Mouse (Mus musculus) limb, embryonic 11.5 days (tissue): ENCODE measurements around the gene Zfpm1. TPM values are rescaled to one million over a fixed set of nuclear protein-coding genes. Genes with fewer than 3 reads are reported as not detected.

Source experiments
- ATAC-seq: fragments of 200-750 bp; cut with Nextera tagmentation; 2 replicates; pipeline ENCODE4 v1.8.0; 2017; ENCODE audit warnings: low read depth; ENCODE audit not compliant: insufficient number of reproducible peaks, low FRiP score, low TSS enrichment
- DNase-seq: peaks from one replicate; pipeline ENCODE4 v3.0.0-alpha.2; 2015; ENCODE audit warnings: low spot score
- H3K27ac ChIP-seq: fragments of 300-500 bp; sonication (generic); replicated peaks from 2 replicates; pipeline ENCODE4 v1.5.1; 2014; ENCODE audit warnings: low read depth, mild to moderate bottlenecking, low read length
- H3K27me3 ChIP-seq: fragments of 300-500 bp; sonication (generic); 2 replicates; pipeline ENCODE4 v1.6.1; 2014; ENCODE audit warnings: mild to moderate bottlenecking, low read length, mixed read lengths; ENCODE audit not compliant: control insufficient read depth, insufficient read depth
- H3K36me3 ChIP-seq: fragments of 300-500 bp; sonication (generic); 2 replicates; pipeline ENCODE4 v1.6.1; 2014; ENCODE audit warnings: mild to moderate bottlenecking, low read length, moderate library complexity, mixed read lengths; ENCODE audit not compliant: control insufficient read depth, insufficient read depth
- H3K4me1 ChIP-seq: fragments of 300-500 bp; sonication (generic); 2 replicates; pipeline ENCODE4 v1.6.1; 2014; ENCODE audit warnings: low read length, mixed read lengths; ENCODE audit not compliant: control insufficient read depth, insufficient read depth
- H3K4me2 ChIP-seq: fragments of 300-500 bp; sonication (generic); 2 replicates; pipeline ENCODE4 v1.6.1; 2014; ENCODE audit warnings: low read depth, mild to moderate bottlenecking, moderate library complexity; ENCODE audit not compliant: severe bottlenecking
- H3K4me3 ChIP-seq: fragments of 300-500 bp; sonication (generic); 2 replicates; pipeline ENCODE4 v1.5.1; 2014; ENCODE audit warnings: low read depth, low read length
- H3K9ac ChIP-seq: fragments of 300-500 bp; sonication (generic); 2 replicates; pipeline ENCODE4 v1.6.1; 2014; ENCODE audit warnings: mild to moderate bottlenecking, low read length
- H3K9me3 ChIP-seq: fragments of 300-500 bp; sonication (generic); 2 replicates; pipeline ENCODE4 v1.6.1; 2016; ENCODE audit warnings: low read length; ENCODE audit not compliant: control insufficient read depth
- WGBS: fragments of 180-500 bp; shearing (Covaris S2); extraction: QIAGEN DNeasy Blood & Tissue Kit; methylation state at CpG from one replicate; pipeline ENCODE4 v1.1.7; 2014; 5-methylcytosine and 5-hydroxymethylcytosine counted together
- polyA plus RNA-seq: library from polyadenylated mRNA; unstranded; fragments of >200 nt; fragmentation: Nextera tagmentation; extraction: Ambion mirVana; gene quantifications from 2 replicates; pipeline ENCODE4 v1.2.1, GENCODE M21; 2014

The Zfpm1 gene
- polyA plus RNA-seq, 1 experiment from 2014 or later, result 1.4 TPM

DNA sequence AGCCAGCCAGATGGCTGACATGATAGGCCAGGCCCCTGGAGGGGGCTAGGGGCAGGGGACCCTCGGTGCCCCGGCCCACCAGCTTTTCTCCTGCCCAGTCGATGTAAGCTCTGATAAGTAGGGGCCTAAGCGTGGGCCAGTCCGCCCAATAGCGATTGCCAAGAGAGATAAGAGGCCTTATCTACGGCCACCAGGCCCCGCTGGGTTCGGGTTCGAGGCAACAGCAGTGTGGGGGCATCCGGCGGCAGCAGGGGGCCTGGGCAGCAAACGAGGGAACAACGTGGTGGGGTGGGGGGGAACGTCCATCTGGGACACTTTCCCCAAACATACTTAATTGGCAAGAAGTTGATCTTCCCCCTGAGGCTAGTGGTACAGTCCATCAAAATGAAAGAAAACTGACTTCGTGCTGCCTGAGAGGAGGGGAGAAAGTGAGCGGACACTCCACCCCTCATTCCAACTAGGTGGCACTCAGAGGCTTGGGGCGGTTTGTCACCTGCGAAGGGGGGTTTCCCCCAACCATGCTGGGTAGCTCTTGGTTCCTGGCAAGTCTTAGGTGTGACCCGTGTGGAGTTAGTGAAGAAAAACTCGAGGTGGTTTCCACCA, 2.8 kb downstream of the Zfpm1 start:
- no peaks in the 10 kb centered on the region for H3K36me3 ChIP-seq
- peak overlapping the region; percentile 41; the same call in 1 of the 2 replicates for H3K9ac ChIP-seq
- H3K4me2 ChIP-seq, result peak overlapping the region; percentile 96
- no peak for ATAC-seq
- H3K4me1 ChIP-seq, result peaks cover 29% of the 10 kb centered on the region
- no peak overlapping the region for H3K27ac ChIP-seq
- H3K4me3 ChIP-seq, result peak overlapping the region; percentile 48
- peaks cover 24% of the 10 kb centered on the region for H3K27me3 ChIP-seq
- no peaks in the 10 kb centered on the region for H3K9me3 ChIP-seq
- 2% methylated on average over 21 of the region's 21 CpGs for WGBS
- peak; percentile 43 for DNase-seq

GRCm38 (mm10) chr8:122285727-122286126, 3.8 kb downstream of the Zfpm1 start:
- no peak overlapping the region for H3K27ac ChIP-seq
- H3K4me3 ChIP-seq, result no peak overlapping the region
- no peak for DNase-seq
- H3K9ac ChIP-seq, result no peak overlapping the region
- H3K27me3 ChIP-seq, result peaks cover 24% of the 10 kb centered on the region
- peaks cover 24% of the 10 kb centered on the region for H3K4me1 ChIP-seq
- ATAC-seq, result no peak
- H3K4me2 ChIP-seq, result no peak overlapping the region
- no peaks in the 10 kb centered on the region for H3K36me3 ChIP-seq
- 39% methylated on average over 6 of the region's 6 CpGs for WGBS
- H3K9me3 ChIP-seq, result no peaks in the 10 kb centered on the region

DNA sequence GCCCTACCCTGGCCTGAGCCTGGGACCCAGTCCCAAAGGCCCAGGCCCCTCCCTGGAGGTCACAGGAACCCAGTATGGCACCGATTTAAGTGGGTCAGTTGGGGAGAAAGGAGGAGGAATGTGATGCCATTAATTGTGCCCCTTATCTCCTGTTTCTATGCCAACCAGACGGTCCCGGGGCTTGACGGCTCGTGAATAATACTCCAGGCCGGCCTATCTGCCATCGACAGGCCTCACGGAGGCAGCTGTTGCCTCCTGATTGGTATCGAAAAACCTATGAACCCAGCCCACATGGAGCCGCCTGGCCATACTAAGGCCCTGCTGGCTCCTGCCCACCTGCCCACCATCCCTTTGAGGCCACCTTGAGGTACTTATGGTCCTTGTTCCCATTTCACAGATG, 5.0 kb downstream of the Zfpm1 start:
- ATAC-seq (no peak), DNase-seq (no peak)
- Histone ChIP-seq H3K36me3 (no peaks in the 10 kb centered on the region), H3K27me3 (peaks cover 24% of the 10 kb centered on the region), H3K9ac (no peak overlapping the region), H3K27ac (no peak overlapping the region), H3K4me1 (peaks cover 26% of the 10 kb centered on the region), H3K4me3 (no peak overlapping the region), H3K4me2 (no peak overlapping the region), H3K9me3 (no peaks in the 10 kb centered on the region)
- WGBS, result 68% methylated on average over 10 of the region's 10 CpGs

GRCm38 (mm10) chr8:122287742-122288141, 5.8 kb downstream of the Zfpm1 start:
- Histone ChIP-seq H3K27ac (no peak overlapping the region), H3K36me3 (no peaks in the 10 kb centered on the region), H3K27me3 (peaks cover 20% of the 10 kb centered on the region), H3K9ac (no peak overlapping the region), H3K4me1 (peaks cover 23% of the 10 kb centered on the region), H3K4me2 (no peak overlapping the region; the same call in 1 of the 2 replicates), H3K4me3 (no peak overlapping the region), H3K9me3 (no peaks in the 10 kb centered on the region)
- ATAC-seq, result no peak
- 71% methylated on average over 8 of the region's 8 CpGs for WGBS
- no peak for DNase-seq

DNA sequence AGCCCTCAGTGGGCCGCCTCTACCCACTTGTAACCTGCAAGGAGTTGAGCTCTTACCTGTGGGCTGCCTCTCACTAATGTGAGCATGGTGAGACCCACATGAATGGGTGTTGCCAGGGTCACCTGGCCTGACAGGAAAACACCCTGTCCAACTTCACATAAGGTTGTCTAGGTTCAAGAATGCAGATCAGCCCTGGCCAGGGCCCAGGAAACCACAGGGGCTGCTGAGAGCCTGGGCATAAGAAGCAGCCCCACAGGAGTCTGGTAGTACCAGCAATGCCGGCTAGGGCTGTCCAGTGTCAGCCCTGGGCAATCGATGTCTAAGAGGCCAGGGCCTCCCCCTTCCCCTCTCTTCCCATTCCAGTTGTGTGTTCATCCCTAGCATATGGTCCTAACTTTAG, 6.4 kb downstream of the Zfpm1 start:
- no peak for ATAC-seq
- no peaks in the 10 kb centered on the region for H3K36me3 ChIP-seq
- H3K4me1 ChIP-seq, result peaks cover 18% of the 10 kb centered on the region
- H3K4me3 ChIP-seq, result no peak overlapping the region
- DNase-seq, result no peak
- H3K27ac ChIP-seq, result no peak overlapping the region
- no peak overlapping the region for H3K9ac ChIP-seq
- no peak overlapping the region for H3K4me2 ChIP-seq
- H3K27me3 ChIP-seq, result peaks cover 16% of the 10 kb centered on the region
- H3K9me3 ChIP-seq, result no peaks in the 10 kb centered on the region
- WGBS, result 61% methylated on average over 3 of the region's 3 CpGs

DNA sequence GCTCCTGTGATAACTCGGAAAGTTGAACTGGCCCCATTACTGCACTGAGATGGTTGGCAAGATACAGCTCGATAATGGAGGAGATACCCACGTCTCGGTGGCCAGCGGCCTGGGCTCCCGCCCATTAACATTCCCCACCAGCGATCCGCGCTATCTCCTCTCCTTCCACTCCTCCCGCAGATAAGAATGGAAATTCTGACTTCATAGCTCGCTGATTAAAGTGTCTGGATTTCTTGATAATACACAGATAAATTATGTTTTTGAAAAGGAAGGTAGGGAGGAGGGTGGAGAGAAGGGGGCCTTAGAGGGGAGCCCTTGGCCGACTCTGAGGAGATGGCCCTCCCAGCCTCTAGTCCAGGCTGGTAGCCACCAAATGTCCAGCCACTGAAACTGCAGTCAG, 9.1 kb downstream of the Zfpm1 start:
- ATAC-seq, result no peak
- H3K9me3 ChIP-seq, result no peaks in the 10 kb centered on the region
- DNase-seq, result no peak
- no peak overlapping the region for H3K4me3 ChIP-seq
- no peak overlapping the region for H3K9ac ChIP-seq
- H3K4me1 ChIP-seq, result 0 out of 2 replicates have a peak, but pooled peaks cover 2% of the 10 kb centered on the region
- H3K27me3 ChIP-seq, result no peaks in the 10 kb centered on the region
- H3K27ac ChIP-seq, result no peak overlapping the region
- H3K4me2 ChIP-seq, result no peak overlapping the region
- H3K36me3 ChIP-seq, result no peaks in the 10 kb centered on the region
- 77% methylated on average over 12 of the region's 12 CpGs for WGBS

- no peak for DNase-seq
- 63% methylated on average over 10 of the region's 10 CpGs for WGBS
- H3K4me3 ChIP-seq, result no peak overlapping the region
- H3K36me3 ChIP-seq, result no peaks in the 10 kb centered on the region
- ATAC-seq, result no peak
- H3K27me3 ChIP-seq, result no peaks in the 10 kb centered on the region
- H3K9ac ChIP-seq, result no peak overlapping the region
- H3K4me1 ChIP-seq, result 0 out of 2 replicates have a peak, but pooled peaks cover 6% of the 10 kb centered on the region
- no peak overlapping the region for H3K4me2 ChIP-seq
- H3K27ac ChIP-seq, result no peak overlapping the region
- no peaks in the 10 kb centered on the region for H3K9me3 ChIP-seq
Observed at GRCm38 (mm10) chr8:122291549-122291948, 9.6 kb downstream of the Zfpm1 start.

DNA sequence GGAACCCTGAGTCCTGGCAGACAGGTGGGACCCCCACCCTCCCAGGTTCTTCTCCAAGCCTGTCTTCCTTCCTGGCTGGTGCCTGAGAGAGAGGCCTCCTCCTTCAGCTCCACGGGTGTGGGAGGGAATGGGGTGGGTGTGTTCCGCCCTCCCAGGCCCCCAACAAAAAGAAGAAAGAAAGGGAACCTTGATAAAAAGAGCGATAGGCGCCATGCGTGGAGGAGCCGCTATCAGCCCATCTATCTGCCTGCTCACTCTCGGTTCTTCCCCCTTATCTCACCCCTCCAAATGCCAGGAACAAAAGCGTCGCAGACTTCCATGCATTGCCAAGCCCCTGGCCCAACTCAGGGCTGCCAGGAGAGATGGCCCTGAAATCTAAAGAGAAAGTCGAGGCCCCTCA, 11.5 kb downstream of the Zfpm1 start:
- DNase-seq (no peak), ATAC-seq (no peak)
- Histone ChIP-seq H3K27ac (no peak overlapping the region), H3K4me2 (no peak overlapping the region), H3K9ac (no peak overlapping the region), H3K9me3 (no peaks in the 10 kb centered on the region), H3K4me3 (no peak overlapping the region), H3K4me1 (peaks cover 6% of the 10 kb centered on the region; the same call in 1 of the 2 replicates), H3K27me3 (no peaks in the 10 kb centered on the region), H3K36me3 (no peaks in the 10 kb centered on the region)
- WGBS, result 73% methylated on average over 8 of the region's 10 CpGs

GRCm38 (mm10) chr8:122294273-122294683, 12.3 kb downstream of the Zfpm1 start:
- Histone ChIP-seq H3K9me3 (no peaks in the 10 kb centered on the region), H3K9ac (no peak overlapping the region), H3K36me3 (no peaks in the 10 kb centered on the region), H3K4me1 (peaks cover 6% of the 10 kb centered on the region; the same call in 1 of the 2 replicates), H3K27ac (no peak overlapping the region), H3K4me2 (0 out of 2 replicates have a peak overlapping the region, but pooled peaks have one; percentile 4), H3K4me3 (no peak overlapping the region), H3K27me3 (no peaks in the 10 kb centered on the region)
- ATAC-seq, result peak; percentile 91
- under 1% methylated on average over 7 of the region's 7 CpGs for WGBS
- peak; percentile 81 for DNase-seq
